Mouse (Mus musculus) stomach, postnatal 0 days (tissue): ENCODE results near the gene Ppp2r2c. TPM values are rescaled to one million over a fixed set of nuclear protein-coding genes. Genes with fewer than 3 reads are reported as not detected.

Source experiments
- ATAC-seq: fragments of 200-750 bp; cut with Nextera tagmentation; 2 replicates; pipeline ENCODE4 v1.8.0; 2017; ENCODE audit not compliant: low FRiP score, low TSS enrichment
- DNase-seq: peaks from one replicate; pipeline ENCODE4 v3.0.0-alpha.2; 2016; ENCODE audit warnings: low spot score
- H3K27ac ChIP-seq: fragments of 300-500 bp; sonication (generic); replicated peaks from 2 replicates; pipeline ENCODE4 v1.5.1; 2014; ENCODE audit warnings: mild to moderate bottlenecking, control low read depth
- H3K27me3 ChIP-seq: fragments of 300-500 bp; sonication (generic); 2 replicates; pipeline ENCODE4 v1.6.1; 2014; ENCODE audit warnings: low read length; ENCODE audit not compliant: control insufficient read depth, insufficient read depth
- H3K36me3 ChIP-seq: fragments of 300-500 bp; sonication (generic); 2 replicates; pipeline ENCODE4 v1.6.1; 2014; ENCODE audit warnings: low read length, mixed read lengths; ENCODE audit not compliant: control insufficient read depth, insufficient read depth
- H3K4me1 ChIP-seq: fragments of 300-500 bp; sonication (generic); replicated peaks from 2 replicates; pipeline ENCODE4 v1.6.1; 2014; ENCODE audit warnings: antibody characterized with exemption; ENCODE audit not compliant: control insufficient read depth, insufficient read depth
- H3K4me2 ChIP-seq: fragments of 300-500 bp; sonication (generic); replicated peaks from 2 replicates; pipeline ENCODE4 v1.6.1; 2014; ENCODE audit warnings: low read depth, mild to moderate bottlenecking, control low read depth, moderate library complexity
- H3K4me3 ChIP-seq: fragments of 300-500 bp; sonication (generic); 2 replicates; pipeline ENCODE4 v1.5.1; 2014; ENCODE audit warnings: low read depth, low read length, control low read depth
- H3K9ac ChIP-seq: fragments of 300-500 bp; sonication (generic); 2 replicates; pipeline ENCODE4 v1.6.1; 2014; ENCODE audit warnings: mild to moderate bottlenecking, low read length, control low read depth, mixed read lengths
- H3K9me3 ChIP-seq: fragments of 300-500 bp; sonication (generic); 2 replicates; pipeline ENCODE4 v1.6.1; 2016; ENCODE audit warnings: low read length; ENCODE audit not compliant: control insufficient read depth
- CTCF ChIP-seq: IDR thresholded peaks from 2 replicates; pipeline ENCODE4 v1.5.1; 2016; ENCODE audit warnings: antibody characterized with exemption, low read depth, mild to moderate bottlenecking, moderate library complexity
- EP300 ChIP-seq: optimal IDR thresholded peaks from 2 replicates; pipeline ENCODE3; 2016; ENCODE audit warnings: antibody characterized with exemption
- WGBS: fragments of 180-500 bp; shearing (Covaris S2); extraction: QIAGEN DNeasy Blood & Tissue Kit; methylation state at CpG from one replicate; pipeline ENCODE4 v1.1.7; 2014; 5-methylcytosine and 5-hydroxymethylcytosine counted together
- polyA plus RNA-seq: library from polyadenylated mRNA; unstranded; fragments of >200 nt; fragmentation: Nextera tagmentation; extraction: Ambion mirVana; gene quantifications from 2 replicates; pipeline ENCODE4 v1.2.1, GENCODE M21; 2015

The Ppp2r2c gene
- 0.77 and 0.93 TPM in 2 replicates for polyA plus RNA-seq

- TF ChIP-seq CTCF (no peak), EP300 (no peak)
- Histone ChIP-seq H3K4me3 (peak within 1 kb of the TSS; percentile 31), H3K9me3 (no peaks in the 10 kb centered on the region), H3K9ac (no peak within 1 kb of the TSS), H3K4me2 (peak within 1 kb of the TSS; percentile 48), H3K36me3 (no peaks in the 10 kb centered on the region), H3K27ac (no peak within 1 kb of the TSS), H3K27me3 (peaks cover 35% of the 10 kb centered on the region), H3K4me1 (no peaks in the 10 kb centered on the region; the same call in 1 of the 2 replicates)
- WGBS: under 1% methylated on average over 71 of the region's 108 CpGs
- no peak for DNase-seq
- no peak for ATAC-seq
These were observed at the start of gene Ppp2r2c for GRCm38 (mm10) chr5:36868266-36869090. TSS of gene Ppp2r2c (plus strand) at chr5:36868513.

- Histone ChIP-seq H3K4me3 (no peak overlapping the region), H3K9ac (no peak overlapping the region), H3K4me1 (no peaks in the 10 kb centered on the region), H3K36me3 (peaks cover 8% of the 10 kb centered on the region; the same call in 1 of the 2 replicates), H3K27me3 (no peaks in the 10 kb centered on the region), H3K27ac (no peak overlapping the region), H3K9me3 (no peaks in the 10 kb centered on the region), H3K4me2 (no peak overlapping the region)
- ATAC-seq: no peak
- TF ChIP-seq EP300 (no peak), CTCF (no peak)
- 85% methylated on average over 5 of the region's 5 CpGs for WGBS
- DNase-seq: no peak
These were observed 48.6 kb upstream of the Ppp2r2c start for GRCm38 (mm10) chr5:36819742-36820141.

GRCm38 (mm10) chr5:36820142-36820541 lies 48.2 kb upstream of the Ppp2r2c start:
- no peak overlapping the region for H3K9ac ChIP-seq
- H3K27me3 ChIP-seq: no peaks in the 10 kb centered on the region
- H3K4me2 ChIP-seq: no peak overlapping the region
- 42% methylated on average over 6 of the region's 6 CpGs for WGBS
- DNase-seq: peak; percentile 53
- peaks cover 8% of the 10 kb centered on the region; the same call in 1 of the 2 replicates for H3K36me3 ChIP-seq
- H3K4me3 ChIP-seq: no peak overlapping the region
- H3K27ac ChIP-seq: no peak overlapping the region
- TF ChIP-seq CTCF (peak; percentile 82), EP300 (no peak)
- no peaks in the 10 kb centered on the region for H3K4me1 ChIP-seq
- ATAC-seq: 0 out of 2 replicates have a peak, but pooled peaks have one; percentile 13
- no peaks in the 10 kb centered on the region for H3K9me3 ChIP-seq

GRCm38 (mm10) chr5:36822907-36823306 lies 45.4 kb upstream of the Ppp2r2c start:
- Histone ChIP-seq H3K27ac (no peak overlapping the region), H3K4me3 (no peak overlapping the region), H3K4me1 (no peaks in the 10 kb centered on the region), H3K27me3 (no peaks in the 10 kb centered on the region), H3K4me2 (no peak overlapping the region), H3K36me3 (peaks cover 12% of the 10 kb centered on the region; the same call in 1 of the 2 replicates), H3K9me3 (no peaks in the 10 kb centered on the region), H3K9ac (no peak overlapping the region)
- TF ChIP-seq EP300 (no peak), CTCF (no peak)
- 85% methylated on average over 4 of the region's 4 CpGs for WGBS
- no peak for DNase-seq
- no peak for ATAC-seq

GRCm38 (mm10) chr5:36829098-36829497 lies 39.2 kb upstream of the Ppp2r2c start:
- no peaks in the 10 kb centered on the region for H3K27me3 ChIP-seq
- WGBS: 81% methylated on average over 4 of the region's 4 CpGs
- ATAC-seq (no peak), DNase-seq (no peak)
- no peak overlapping the region for H3K4me2 ChIP-seq
- TF ChIP-seq CTCF: no peak
- no peak for TF ChIP-seq EP300
- no peak overlapping the region for H3K9ac ChIP-seq
- peaks cover 3% of the 10 kb centered on the region; the same call in 1 of the 2 replicates for H3K36me3 ChIP-seq
- no peak overlapping the region for H3K27ac ChIP-seq
- no peak overlapping the region for H3K4me3 ChIP-seq
- no peaks in the 10 kb centered on the region for H3K9me3 ChIP-seq
- 0 out of 2 replicates have a peak, but pooled peaks cover 2% of the 10 kb centered on the region for H3K4me1 ChIP-seq
